Mouse (Mus musculus) erythroblast, adult 5-6 weeks (primary cell): Measurements from ENCODE around the gene Bnc2. TPM values are rescaled to one million over a fixed set of nuclear protein-coding genes. Genes with fewer than 3 reads are reported as not detected.

Source experiments
- ATAC-seq: replicated peaks from 2 replicates; pipeline ENCODE4 v1.8.0; 2016; ENCODE audit warnings: moderate number of reproducible peaks, mild to moderate bottlenecking, moderate TSS enrichment, inconsistent platforms; ENCODE audit not compliant: poor library complexity, low FRiP score, severe bottlenecking
- total RNA-seq, 2 experiments: library from RNA; stranded (forward) in 1 of 2; stranded (reverse) in 1 of 2; fragments of 150-400 nt in 1 of 2; fragments of 200-764, 138-1000 nt in 1 of 2; gene quantifications; 2 replicates each; pipeline versions ENCODE4 v1.2.3 to v1.2.4; 2015 to 2017; ENCODE audit warnings: low replicate concordance in 2 of 2

Bnc2 gene
- total RNA-seq (2015; ENCODE audit: low replicate concordance), result not detected in 2 replicates
- total RNA-seq (2017; ENCODE audit: low replicate concordance), result not detected in 2 replicates

DNA sequence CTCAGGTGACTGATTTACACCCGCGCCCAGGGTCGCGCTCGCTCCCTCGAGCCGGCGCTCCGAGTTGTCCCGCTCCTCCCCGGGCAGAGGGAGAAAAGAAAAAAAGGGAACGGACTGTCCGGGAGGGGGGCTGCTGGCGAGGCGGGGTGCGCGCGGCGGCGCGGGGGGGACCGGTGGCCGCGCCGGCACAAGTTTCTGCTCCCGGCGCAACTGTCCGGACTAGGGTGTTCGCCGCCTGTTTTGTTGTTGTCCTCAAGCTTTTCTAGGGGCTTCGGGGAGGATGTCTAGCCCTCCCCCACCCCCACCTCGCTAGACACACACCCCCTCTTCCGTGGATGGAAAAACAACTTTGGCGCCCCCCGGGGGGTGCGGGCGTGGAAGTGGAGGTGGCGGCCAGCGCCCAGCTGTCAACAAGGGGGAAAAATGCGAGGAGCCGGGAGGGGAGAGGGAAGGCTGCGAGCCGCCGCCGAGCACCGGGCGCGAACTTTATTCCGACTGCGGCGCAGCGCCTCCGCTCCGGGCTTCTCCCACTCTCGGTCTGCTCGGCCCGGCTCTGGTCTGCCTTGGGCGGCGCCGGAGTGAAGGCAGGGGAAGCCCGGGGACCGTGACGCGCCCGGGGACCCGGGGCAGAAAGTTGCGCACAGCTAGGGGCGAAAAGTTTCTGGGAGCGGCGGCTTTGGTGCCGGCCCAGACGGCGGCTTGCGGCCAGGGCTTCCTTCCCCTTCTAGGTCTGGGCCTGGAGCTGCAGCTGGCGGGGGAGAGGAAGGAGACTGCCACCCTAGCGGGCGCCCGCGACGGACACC lies at the start of gene Bnc2:
Gene Bnc2, minus strand, starts transcription at position 105 of the 803 bp plus-strand sequence.
- ATAC-seq, result no peak

DNA sequence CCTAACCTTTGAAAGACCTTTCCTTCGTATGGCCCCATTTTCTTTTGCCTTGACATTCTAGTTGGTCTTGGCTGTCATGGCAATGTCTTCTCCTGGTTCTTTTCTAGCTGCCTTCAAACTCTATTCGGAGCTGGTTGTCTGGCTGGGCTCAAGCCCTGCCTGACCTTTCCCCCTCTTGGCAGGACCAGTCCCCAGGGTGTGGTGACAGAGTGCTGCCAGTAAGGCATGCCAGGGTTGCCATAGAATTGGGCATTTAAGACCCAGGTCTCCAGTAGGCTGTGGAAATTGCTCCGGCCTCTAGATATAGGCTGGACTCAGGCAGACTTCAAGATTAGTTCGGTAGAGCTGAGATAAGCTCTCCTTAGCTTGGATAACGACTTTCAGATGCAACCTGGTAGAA lies 32.9 kb upstream of the Bnc2 start:
- no peak for ATAC-seq

DNA sequence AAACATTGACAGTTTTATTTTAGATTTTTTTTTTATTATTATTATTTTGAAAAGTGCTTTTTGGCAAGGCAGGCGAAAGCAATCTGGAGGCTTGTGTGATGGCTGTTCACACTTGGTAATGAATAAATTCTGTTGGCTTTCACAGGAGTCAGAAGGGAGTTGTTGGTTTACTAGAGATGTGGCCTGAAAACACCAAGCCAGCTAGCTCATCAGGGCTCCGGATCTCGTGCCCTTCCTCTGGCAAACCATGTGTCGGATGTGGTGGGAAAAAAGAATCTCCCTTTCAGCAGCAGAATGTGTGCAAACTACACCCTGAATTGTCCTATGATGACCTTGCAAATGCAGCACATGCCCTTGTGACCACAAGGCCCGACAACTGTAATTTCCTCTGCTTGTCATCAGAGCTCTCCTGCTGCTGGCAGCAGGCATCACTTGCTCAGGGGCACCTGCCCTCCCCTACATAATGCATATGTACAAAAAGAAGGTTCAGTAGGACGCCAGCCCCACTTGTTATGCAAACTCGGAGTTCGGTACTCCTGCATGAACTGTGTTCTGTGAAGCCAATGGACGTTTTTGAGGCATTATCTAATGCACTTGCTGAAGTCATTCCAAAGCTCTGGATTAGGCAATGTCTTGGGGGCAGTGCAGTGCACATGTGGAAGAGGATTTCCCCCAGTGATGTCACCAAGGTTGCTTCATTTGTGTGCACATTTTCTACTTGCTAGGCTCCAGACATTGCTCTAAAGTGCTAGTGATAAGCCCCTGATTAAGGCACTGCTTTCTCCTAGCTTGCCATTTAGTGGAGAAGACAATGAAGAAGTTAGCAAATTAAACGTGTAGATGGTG lies 10.7 kb upstream of the Bnc2 start:
- no peak for ATAC-seq

GRCm38 (mm10) chr4:84685009-84685408 lies 9.9 kb upstream of the Bnc2 start:
- ATAC-seq, result no peak

GRCm38 (mm10) chr4:84675974-84676315 lies 870 bp upstream of the Bnc2 start:
- no peak for ATAC-seq

DNA sequence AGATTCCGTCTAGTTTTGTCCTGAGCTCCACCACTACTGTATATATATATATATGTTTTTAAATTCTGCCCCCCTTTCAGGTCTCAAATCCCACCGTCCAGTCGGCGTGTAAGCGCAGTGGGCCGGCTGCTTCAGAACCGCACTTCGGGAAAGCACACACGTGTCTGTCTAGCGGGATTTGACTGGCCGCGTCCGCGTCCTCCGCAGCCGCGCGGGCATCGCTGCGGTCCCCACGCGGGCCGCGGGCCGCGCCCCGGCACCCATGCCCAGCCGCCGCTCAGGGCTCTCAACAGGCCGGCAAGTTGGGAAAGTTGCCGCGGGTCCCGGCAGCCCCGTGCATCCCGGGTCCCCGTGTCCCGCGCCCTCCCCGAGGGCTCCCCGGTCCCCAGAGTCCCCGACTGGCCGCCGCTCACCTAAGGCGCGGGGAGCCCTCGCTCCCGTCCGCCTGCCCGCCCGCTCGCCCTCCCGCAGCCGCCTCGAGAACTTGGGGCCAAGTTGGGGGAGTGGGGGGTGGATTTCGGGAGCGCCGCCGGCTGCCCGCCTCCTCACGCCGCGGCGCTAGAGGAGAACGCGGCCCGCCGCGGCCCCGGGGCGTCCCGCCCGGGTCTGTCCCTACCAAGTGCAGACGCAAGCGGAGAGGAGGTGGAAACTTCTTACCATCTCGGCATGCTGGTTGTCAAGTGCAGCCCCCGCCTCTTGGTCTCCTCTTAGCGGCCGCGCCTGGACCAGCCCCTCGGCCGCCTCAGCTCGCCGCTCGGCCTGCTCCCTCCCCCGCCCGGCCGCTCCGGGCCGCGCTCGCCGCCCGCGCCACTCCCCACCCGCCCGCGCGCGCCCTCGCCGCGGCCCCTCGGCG lies 531 bp downstream of the Bnc2 start:
- ATAC-seq, result no peak

DNA sequence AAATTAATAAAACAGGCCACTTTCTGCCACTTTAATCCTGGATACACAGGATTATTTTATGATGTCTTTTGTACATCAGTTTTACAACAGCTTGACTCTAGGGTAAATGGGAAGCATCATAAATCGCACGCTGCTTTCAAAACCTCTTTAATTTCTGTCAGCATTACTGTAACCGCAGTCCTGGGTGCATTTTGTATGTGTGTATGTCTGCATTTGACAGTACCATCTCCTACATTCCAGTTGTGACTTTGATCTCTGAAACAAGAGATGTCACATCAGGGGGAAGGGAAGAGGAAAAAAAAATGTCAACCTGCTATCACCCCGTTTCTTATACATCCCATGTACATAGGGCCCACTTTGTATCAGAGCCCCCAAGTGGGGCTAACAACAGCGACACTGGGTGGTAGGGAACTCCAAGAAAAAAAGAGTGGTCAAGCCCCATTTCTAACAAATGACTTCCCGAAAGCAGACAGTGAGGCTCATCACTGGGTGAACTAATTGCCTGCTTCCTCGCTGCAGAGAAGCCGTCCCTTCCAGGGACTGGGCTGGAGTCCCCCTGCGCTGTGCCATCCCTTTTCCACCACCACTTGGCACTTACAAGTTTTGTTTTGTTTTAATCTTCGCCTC lies 1.3 kb downstream of the Bnc2 start:
- ATAC-seq, result no peak

DNA sequence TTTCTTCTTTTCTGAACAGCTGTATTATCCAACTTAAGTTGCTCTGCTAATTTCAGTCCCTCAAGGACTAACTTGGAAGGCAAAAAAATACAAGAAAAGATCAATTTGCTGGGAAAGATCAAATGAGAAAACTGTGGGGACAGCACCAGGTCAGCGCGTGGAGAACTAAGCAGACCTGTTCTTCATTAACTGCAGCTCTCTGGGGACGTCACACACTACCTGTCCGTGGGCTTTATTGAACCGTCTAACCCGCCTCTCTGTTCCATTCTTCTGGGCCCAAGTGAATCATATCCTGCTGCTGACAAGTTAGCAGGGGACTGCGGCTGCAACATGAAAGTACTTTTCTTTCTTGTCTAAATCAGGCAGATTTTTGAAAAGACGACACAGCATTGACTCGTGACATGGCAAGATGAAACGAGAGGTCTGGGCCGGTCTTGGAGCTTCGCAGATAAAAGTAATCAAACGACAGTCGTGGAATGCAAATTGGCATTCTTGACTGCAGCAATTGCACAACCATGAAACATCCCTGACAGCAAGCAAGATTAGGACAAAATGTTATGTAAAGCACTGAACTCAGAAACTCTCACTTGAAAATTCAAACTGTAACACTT lies 2.8 kb downstream of the Bnc2 start:
- ATAC-seq, result no peak

- ATAC-seq, result no peak
Measured at GRCm38 (mm10) chr4:84670996-84671395, 4.1 kb downstream of the Bnc2 start.

GRCm38 (mm10) chr4:84669650-84670049 lies 5.4 kb downstream of the Bnc2 start:
- no peak for ATAC-seq

DNA sequence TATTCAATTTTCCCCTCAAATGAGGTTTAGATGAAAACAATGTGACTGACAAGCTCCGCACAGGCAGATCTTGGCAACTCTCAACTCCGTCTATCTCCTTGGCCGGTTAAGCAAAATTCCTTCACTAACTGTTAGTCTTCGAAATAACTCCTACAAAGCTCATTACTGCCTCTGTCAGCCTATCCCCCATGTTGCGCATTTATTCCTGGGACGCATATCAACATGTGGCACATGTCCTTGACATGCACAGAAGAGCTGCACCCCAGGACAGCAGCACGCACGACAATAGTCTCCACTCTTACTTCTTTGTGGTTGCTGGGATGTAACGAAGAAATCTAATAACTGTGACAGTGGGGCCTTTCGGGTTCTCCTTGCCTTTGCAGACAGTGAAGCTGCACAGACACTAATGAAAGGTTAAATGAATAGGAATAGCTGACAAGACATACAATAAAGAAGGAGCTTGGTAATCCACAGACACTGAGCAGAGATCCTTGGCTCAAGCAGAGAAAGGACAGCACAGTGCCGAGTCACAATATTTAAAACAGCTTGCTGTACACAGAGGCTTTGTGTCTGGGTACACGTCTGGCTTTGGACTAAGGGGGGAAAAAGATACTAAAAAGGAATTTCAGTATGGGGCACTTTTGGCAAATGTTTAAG lies 6.0 kb downstream of the Bnc2 start:
- no peak for ATAC-seq

GRCm38 (mm10) chr4:84668226-84668625 lies 6.8 kb downstream of the Bnc2 start:
- ATAC-seq, result no peak

DNA sequence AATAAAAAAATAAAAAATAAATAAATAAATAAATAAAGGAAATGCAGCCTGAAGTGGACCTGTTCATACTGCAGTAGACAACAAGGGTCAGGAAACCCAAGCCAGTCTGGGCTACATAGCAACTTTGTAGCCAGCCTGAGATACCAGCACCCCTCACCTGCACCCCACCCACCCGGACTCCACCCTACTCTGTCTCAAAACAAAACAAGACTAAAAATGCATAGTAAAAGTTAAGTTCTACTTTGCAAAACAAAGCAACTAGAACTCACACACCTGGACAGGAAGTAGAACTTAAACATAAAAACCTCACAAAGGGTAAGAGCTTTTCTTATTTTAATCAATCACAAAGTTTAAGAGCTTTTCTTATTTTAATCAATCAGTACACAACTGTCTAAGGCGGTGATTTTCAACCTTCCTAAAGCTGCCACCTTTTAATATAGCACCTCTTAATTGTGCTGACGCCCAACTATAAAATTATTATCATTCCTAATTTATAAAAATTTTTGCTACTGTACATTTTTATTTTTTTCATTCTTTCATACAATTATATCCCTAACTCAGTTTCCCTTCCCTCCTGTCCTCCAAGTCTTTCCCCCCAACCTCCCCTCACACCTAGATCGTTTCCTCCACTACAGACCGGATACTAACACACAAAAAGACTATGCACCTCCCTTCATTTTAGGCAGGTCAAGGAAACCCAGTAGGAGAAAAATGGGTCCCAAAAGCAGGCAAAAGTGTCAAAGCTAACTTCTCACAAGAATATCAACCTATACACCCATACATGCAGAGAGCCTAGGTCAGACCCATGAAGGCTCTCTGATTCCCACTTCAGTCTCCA lies 12.6 kb downstream of the Bnc2 start:
- ATAC-seq, result no peak

GRCm38 (mm10) chr4:84661341-84661740 lies 13.7 kb downstream of the Bnc2 start:
- no peak for ATAC-seq

- no peak for ATAC-seq
Measured at GRCm38 (mm10) chr4:84651786-84652185, 23.3 kb downstream of the Bnc2 start.

- ATAC-seq, result no peak
Measured at GRCm38 (mm10) chr4:84646576-84646975, 28.5 kb downstream of the Bnc2 start.

GRCm38 (mm10) chr4:84639166-84639565 lies 35.9 kb downstream of the Bnc2 start:
- ATAC-seq, result no peak

GRCm38 (mm10) chr4:84637641-84638040 lies 37.4 kb downstream of the Bnc2 start:
- no peak for ATAC-seq
